Mouse (Mus musculus): ENCODE measurements at regions not wholly inside any gene's neighbourhood (a gene's known extent, or its start where the extent isn't known, plus 50 kb on each side); places are given as distances from the start of the nearest gene placed in this dataset.

GRCm38 (mm10) chr13:34408007-34408668 is 63.2 kb upstream of the Slc22a23 start:
- peak; percentile 29 to 46 for DNase-seq (ENCODE audit: extremely low spot score in 1 of 2, low spot score in 2 of 2)
- intact Hi-C loops (cut with DNase I), result no loop called here
- Histone ChIP-seq H3K4me3 (no peak overlapping the region), H3K27ac (peak overlapping the region; percentile 28; the same call in 1 of the 2 replicates)
- TF ChIP-seq CTCF (IDR thresholded peaks at IDR 0.05), result no peak; the same call in 1 of the 2 replicates

GRCm38 (mm10) chr13:34406291-34406690 is 61.3 kb upstream of the Slc22a23 start:
- intact Hi-C loops (cut with DNase I), result no loop called here
- no peak for TF ChIP-seq CTCF (IDR thresholded peaks at IDR 0.05)
- H3K27ac ChIP-seq, result no peak overlapping the region
- H3K4me3 ChIP-seq, result no peak overlapping the region
- no peak for DNase-seq (ENCODE audit: extremely low spot score in 1 of 2, low spot score in 2 of 2)

GRCm38 (mm10) chr13:34402631-34403030 is 57.6 kb upstream of the Slc22a23 start:
- no peak for DNase-seq (ENCODE audit: extremely low spot score in 1 of 2, low spot score in 2 of 2)
- H3K27ac ChIP-seq, result no peak overlapping the region
- no peak overlapping the region for H3K4me3 ChIP-seq
- intact Hi-C loops (cut with DNase I), result no loop called here
- no peak for TF ChIP-seq CTCF (IDR thresholded peaks at IDR 0.05)

- no peak overlapping the region for H3K27ac ChIP-seq
- intact Hi-C loops (cut with DNase I), result no loop called here
- DNase-seq (ENCODE audit: extremely low spot score in 1 of 2, low spot score in 2 of 2), result no peak
- TF ChIP-seq CTCF (IDR thresholded peaks at IDR 0.05), result no peak
- no peak overlapping the region for H3K4me3 ChIP-seq
Observed at GRCm38 (mm10) chr13:34401031-34401430, 56.0 kb upstream of the Slc22a23 start.

GRCm38 (mm10) chr13:34398847-34399246 is 53.9 kb upstream of the Slc22a23 start:
- no peak for TF ChIP-seq CTCF (IDR thresholded peaks at IDR 0.05)
- H3K27ac ChIP-seq, result no peak overlapping the region
- intact Hi-C loops (cut with DNase I), result no loop called here
- no peak overlapping the region for H3K4me3 ChIP-seq
- DNase-seq (ENCODE audit: extremely low spot score in 1 of 2, low spot score in 2 of 2), result no peak

GRCm38 (mm10) chr13:34398061-34398787 is 53.2 kb upstream of the Slc22a23 start:
- DNase-seq (ENCODE audit: extremely low spot score in 1 of 2, low spot score in 2 of 2), result no peak
- intact Hi-C loops (cut with DNase I), result no loop called here

GRCm38 (mm10) chr13:34395504-34395903 is 50.5 kb upstream of the Slc22a23 start:
- Histone ChIP-seq H3K4me3 (no peak overlapping the region), H3K27ac (no peak overlapping the region)
- intact Hi-C loops (cut with DNase I), result no loop called here
- TF ChIP-seq CTCF (IDR thresholded peaks at IDR 0.05), result no peak
- no peak for DNase-seq (ENCODE audit: extremely low spot score in 1 of 2, low spot score in 2 of 2)

More at GRCm38 (mm10) chr13:34398061-34398787, 53.2 kb upstream of the Slc22a23 start:
- H3K27ac ChIP-seq, result no peak overlapping the region
- H3K4me3 ChIP-seq, result no peak overlapping the region
- TF ChIP-seq CTCF (IDR thresholded peaks at IDR 0.05), result no peak

GRCm38 (mm10) chr13:34395010-34395409 is 50.0 kb upstream of the Slc22a23 start:
- Histone ChIP-seq H3K27ac (no peak overlapping the region), H3K4me3 (no peak overlapping the region)
- intact Hi-C loops (cut with DNase I), result no loop called here
- DNase-seq (ENCODE audit: extremely low spot score in 1 of 2, low spot score in 2 of 2), result no peak
- no peak for TF ChIP-seq CTCF (IDR thresholded peaks at IDR 0.05)

Measured in left cerebral cortex, adult 2 months (tissue).